Comparison of ENCODE assay signal across 23 mouse cellular contexts in the genomic region with DNA sequence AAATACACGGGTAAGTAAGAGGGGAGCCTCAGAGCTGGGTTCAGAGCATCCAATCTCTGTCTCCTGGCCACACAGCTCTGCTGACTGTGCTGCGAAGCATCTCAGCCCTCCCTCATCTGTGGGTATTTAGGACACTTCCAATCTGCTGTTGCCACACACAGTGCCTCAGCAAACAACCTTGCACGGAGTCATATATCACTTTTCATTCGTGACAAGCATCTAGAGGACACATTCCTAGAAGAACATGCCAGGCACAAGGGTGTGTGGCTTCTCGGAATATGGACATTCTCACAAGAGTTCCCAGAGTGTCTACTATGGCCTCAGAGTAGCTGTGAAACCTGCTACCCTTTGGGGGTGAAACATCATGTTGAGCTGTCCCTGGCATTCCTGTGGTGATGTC. TPM values are rescaled to one million over a fixed set of nuclear protein-coding genes. Genes with fewer than 3 reads are reported as not detected.
"Had no signal": no experiment of that assay in that cellular context is flagged by ENCODE, and none has a peak within 500 bp of the region (broad histone marks: within the 10 kb centered on the region; RNA-seq: fewer than 3 reads in every experiment).

No protein-coding gene starts in this region.

- H3K4me3 ChIP-seq: kidney, embryonic 15.5 days; left cerebral cortex, adult 2 months; limb, embryonic 12.5 days; limb, embryonic 15.5 days; midbrain, embryonic 12.5 days; midbrain, embryonic 15.5 days; neural tube, embryonic 13.5 days; stomach, embryonic 15.5 days had no signal

- H3K36me3 ChIP-seq: kidney, embryonic 15.5 days; limb, embryonic 12.5 days; limb, embryonic 15.5 days; midbrain, embryonic 12.5 days; midbrain, embryonic 15.5 days; neural tube, embryonic 13.5 days; stomach, embryonic 15.5 days had no signal

- H3K27ac ChIP-seq: kidney, embryonic 15.5 days; left cerebral cortex, adult 2 months; limb, embryonic 12.5 days; limb, embryonic 15.5 days; liver, embryonic 14.5 days; macrophage; midbrain, embryonic 12.5 days; midbrain, embryonic 15.5 days; neural tube, embryonic 13.5 days; stomach, embryonic 15.5 days had no signal

- DNase-seq: kidney, adult 8-10 months; kidney, postnatal 10 days; kidney, postnatal 36 days; layer of hippocampus, postnatal 36 days; liver, postnatal 0 days; lung, embryonic 14.5 days; right cerebral cortex, adult 18-20 months; right cerebral cortex, postnatal 14 days; right cerebral cortex, postnatal 4 days; spleen, adult 18-20 months; thymus, postnatal 25 days had no signal

RNA-seq across cellular contexts. Expression of gene Elfn1, which starts 2.6 kb away (rescaled TPM):
- total RNA-seq: megakaryocyte, adult 5-6 weeks; neutrophil, adult 5-6 weeks had no signal
- polyA plus RNA-seq: liver, postnatal 0 days; macrophage had no signal
